8 mouse cellular contexts compared by ENCODE assay signal in genomic region chr11:96193521-96194400, GRCm38 (mm10). TPM values are rescaled to one million over a fixed set of nuclear protein-coding genes. Genes with fewer than 3 reads are reported as not detected.
DNase-seq lines count a peak whose midpoint lies in the region; ATAC-seq lines count a peak whose summit lies in the region.
"Had no signal": no experiment of that assay in that cellular context is flagged by ENCODE, and none has a peak within 500 bp of the region (broad histone marks: within the 10 kb centered on the region; RNA-seq: fewer than 3 reads in every experiment).

Hoxb13 (plus strand) TSS chr11:96194316.

- no peak for DNase-seq in lung, postnatal 4 days
- peak; percentile 63 for DNase-seq in embryo, embryonic 10 days (ENCODE audit: low spot score)
- DNase-seq in frontal cortex, adult 2 months (ENCODE audit: extremely low spot score in 1 of 2, low spot score in 1 of 2) = no peak
- no peak for DNase-seq in gastrocnemius, adult 18-20 months (ENCODE audit: low spot score)

- no peaks in the 10 kb centered on the region for H3K9me3 ChIP-seq in lung, embryonic 16.5 days (ENCODE audit: control insufficient read depth, low read length)
- no peaks in the 10 kb centered on the region for H3K9me3 ChIP-seq in hindbrain, embryonic 15.5 days
- H3K9me3 ChIP-seq in neural tube, embryonic 14.5 days (ENCODE audit: control insufficient read depth, low read length) = no peaks in the 10 kb centered on the region
- H3K9me3 ChIP-seq: megakaryocyte, embryonic 14.5 days had no signal

- H3K4me3 ChIP-seq in lung, embryonic 16.5 days (ENCODE audit: low read length) = peak within 1 kb of the TSS; percentile 30
- peak within 1 kb of the TSS; percentile 18 for H3K4me3 ChIP-seq in hindbrain, embryonic 15.5 days
- H3K4me3 ChIP-seq in neural tube, embryonic 14.5 days (ENCODE audit: low read depth, low read length) = peak within 1 kb of the TSS; percentile 17; the same call in 1 of the 2 replicates
- H3K4me3 ChIP-seq: megakaryocyte, embryonic 14.5 days had no signal

- peak within 1 kb of the TSS; percentile 40 for H3K4me2 ChIP-seq in lung, embryonic 16.5 days (ENCODE audit: low read depth, low read length)
- H3K4me2 ChIP-seq in hindbrain, embryonic 15.5 days = peak within 1 kb of the TSS; percentile 36
- H3K4me2 ChIP-seq in neural tube, embryonic 14.5 days (ENCODE audit: low read depth, low read length) = peak within 1 kb of the TSS; percentile 25

- peaks cover 97% of the 10 kb centered on the region for H3K27me3 ChIP-seq in lung, embryonic 16.5 days (ENCODE audit: control insufficient read depth, insufficient read depth, low read depth, low read length)
- H3K27me3 ChIP-seq in hindbrain, embryonic 15.5 days = peaks cover 98% of the 10 kb centered on the region
- H3K27me3 ChIP-seq in neural tube, embryonic 14.5 days (ENCODE audit: control insufficient read depth, insufficient read depth, low read length) = peaks cover 71% of the 10 kb centered on the region

- no peaks in the 10 kb centered on the region for H3K4me1 ChIP-seq in lung, embryonic 16.5 days (replicated peaks; ENCODE audit: control insufficient read depth, insufficient read depth, low read length)
- peaks cover 5% of the 10 kb centered on the region; the same call in 1 of the 2 replicates for H3K4me1 ChIP-seq in hindbrain, embryonic 15.5 days (replicated peaks)
- H3K4me1 ChIP-seq in neural tube, embryonic 14.5 days (ENCODE audit: control insufficient read depth, insufficient read depth, low read length) = no peaks in the 10 kb centered on the region

- H3K27ac ChIP-seq in lung, embryonic 16.5 days (ENCODE audit: low read length) = no peak within 1 kb of the TSS
- H3K27ac ChIP-seq in hindbrain, embryonic 15.5 days (replicated peaks) = no peak within 1 kb of the TSS
- H3K27ac ChIP-seq in neural tube, embryonic 14.5 days (ENCODE audit: low read depth, low read length) = no peak within 1 kb of the TSS

- peak; percentile 36; the same call in 1 of the 2 replicates for ATAC-seq in lung, embryonic 16.5 days (ENCODE audit: low read depth)
- ATAC-seq in hindbrain, embryonic 15.5 days (ENCODE audit: low FRiP score, low read depth) = no peak
- ATAC-seq in neural tube, embryonic 14.5 days (ENCODE audit: low read depth) = no peak; the same call in 1 of the 2 replicates

- no peaks in the 10 kb centered on the region for H3K36me3 ChIP-seq in lung, embryonic 16.5 days (ENCODE audit: control insufficient read depth, insufficient read depth, low read length)
- no peaks in the 10 kb centered on the region for H3K36me3 ChIP-seq in hindbrain, embryonic 15.5 days
- H3K36me3 ChIP-seq in neural tube, embryonic 14.5 days (ENCODE audit: control insufficient read depth, insufficient read depth, low read length) = no peaks in the 10 kb centered on the region

- no peak within 1 kb of the TSS for H3K9ac ChIP-seq in lung, embryonic 16.5 days (ENCODE audit: low read length)
- H3K9ac ChIP-seq in hindbrain, embryonic 15.5 days = no peak within 1 kb of the TSS
- H3K9ac ChIP-seq in neural tube, embryonic 14.5 days (replicated peaks; ENCODE audit: low read depth, low read length) = no peak within 1 kb of the TSS

- WGBS in lung, embryonic 16.5 days = under 1% methylated on average over 34 of the region's 35 CpGs
- WGBS in hindbrain, embryonic 15.5 days = under 1% methylated on average over 35 of the region's 35 CpGs
- WGBS in neural tube, embryonic 14.5 days = 1% methylated on average over 35 of the region's 35 CpGs

RNA-seq across cellular contexts. Expression of gene Hoxb13, which starts in this region (rescaled TPM):
- polyA plus RNA-seq in lung, embryonic 16.5 days (2015; fragmentation: Nextera tagmentation; extraction: Ambion mirVana) = 0.09 TPM in 1 of 2 replicates, not detected in the other
- polyA plus RNA-seq in hindbrain, embryonic 15.5 days (2015; fragmentation: Nextera tagmentation; extraction: Ambion mirVana) = not detected in 2 replicates
- not detected in 2 replicates for polyA plus RNA-seq in neural tube, embryonic 14.5 days (2014; fragmentation: Nextera tagmentation; extraction: Ambion mirVana)
- polyA plus RNA-seq in frontal cortex, adult 2 months (2012; rRNA removed) = not detected in 2 replicates
- not detected for total RNA-seq in gastrocnemius, adult 18-20 months (2021)

Comparison
In these comparisons a context has a peak if more than half of its experiments do, and no peak if none do; other contexts are left out.
1. Peak in ATAC-seq, H3K4me3 ChIP-seq and H3K4me2 ChIP-seq in lung, embryonic 16.5 days; RNA of the gene not detected or under 1 TPM.